Mouse (Mus musculus) embryonic facial prominence, embryonic 11.5 days (tissue): ENCODE measurements around the gene Nrcam. TPM values are rescaled to one million over a fixed set of nuclear protein-coding genes. Genes with fewer than 3 reads are reported as not detected.

Source experiments
- ATAC-seq: fragments of 200-750 bp; cut with Nextera tagmentation; replicated peaks from 2 replicates; pipeline ENCODE4 v1.8.0; 2017; ENCODE audit warnings: low read depth; ENCODE audit not compliant: insufficient number of reproducible peaks, low FRiP score, low TSS enrichment
- DNase-seq: peaks from one replicate; pipeline ENCODE4 v3.0.0-alpha.2; 2015; ENCODE audit warnings: low spot score
- H3K27ac ChIP-seq: fragments of 300-500 bp; sonication (generic); replicated peaks from 2 replicates; pipeline ENCODE4 v1.5.1; 2014; ENCODE audit warnings: mild to moderate bottlenecking, low read depth, low read length, control low read depth
- H3K27me3 ChIP-seq: fragments of 300-500 bp; sonication (generic); 2 replicates; pipeline ENCODE4 v1.6.1; 2014; ENCODE audit warnings: mild to moderate bottlenecking, low read length, moderate library complexity, mixed read lengths; ENCODE audit not compliant: control insufficient read depth, insufficient read depth
- H3K36me3 ChIP-seq: fragments of 300-500 bp; sonication (generic); replicated peaks from 2 replicates; pipeline ENCODE4 v1.6.1; 2014; ENCODE audit warnings: low read depth, mild to moderate bottlenecking, low read length, moderate library complexity, mixed read lengths; ENCODE audit not compliant: control insufficient read depth, insufficient read depth
- H3K4me1 ChIP-seq: fragments of 300-500 bp; sonication (generic); 2 replicates; pipeline ENCODE4 v1.6.1; 2014; ENCODE audit warnings: low read length, mixed read lengths; ENCODE audit not compliant: control insufficient read depth, insufficient read depth
- H3K4me2 ChIP-seq: fragments of 300-500 bp; sonication (generic); 2 replicates; pipeline ENCODE4 v1.6.1; 2014; ENCODE audit warnings: low read depth, mild to moderate bottlenecking, control low read depth, low read length, moderate library complexity
- H3K4me3 ChIP-seq: fragments of 300-500 bp; sonication (generic); 2 replicates; pipeline ENCODE4 v1.5.1; 2014; ENCODE audit warnings: low read depth, low read length, control low read depth
- H3K9ac ChIP-seq: fragments of 300-500 bp; sonication (generic); replicated peaks from 2 replicates; pipeline ENCODE4 v1.6.1; 2014; ENCODE audit warnings: mild to moderate bottlenecking, control low read depth, low read length
- H3K9me3 ChIP-seq: fragments of 300-500 bp; sonication (generic); replicated peaks from 2 replicates; pipeline ENCODE4 v1.6.1; 2016; ENCODE audit warnings: mild to moderate bottlenecking, low read length, inconsistent platforms, mixed read lengths; ENCODE audit not compliant: control insufficient read depth
- WGBS: fragments of 180-500 bp; shearing (Covaris S2); extraction: QIAGEN DNeasy Blood & Tissue Kit; methylation state at CpG from one replicate; pipeline ENCODE4 v1.1.7; 2014; 5-methylcytosine and 5-hydroxymethylcytosine counted together
- polyA plus RNA-seq: library from polyadenylated mRNA; unstranded; fragments of >200 nt; fragmentation: Nextera tagmentation; extraction: Ambion mirVana; gene quantifications from 2 replicates; pipeline ENCODE4 v1.2.1, GENCODE M21; 2014

The Nrcam gene
- polyA plus RNA-seq, 1 experiment from 2014 or later: 22.3 TPM

GRCm38 (mm10) chr12:44375956-44376355 lies 47.3 kb downstream of the Nrcam start:
- no peak overlapping the region for H3K27ac ChIP-seq
- no peak overlapping the region for H3K4me3 ChIP-seq
- no peaks in the 10 kb centered on the region for H3K9me3 ChIP-seq
- no peak overlapping the region for H3K9ac ChIP-seq
- no peaks in the 10 kb centered on the region for H3K27me3 ChIP-seq
- no peak for ATAC-seq
- DNase-seq: no peak
- H3K4me1 ChIP-seq: no peaks in the 10 kb centered on the region
- H3K36me3 ChIP-seq: no peaks in the 10 kb centered on the region
- 86% methylated on average over 6 of the region's 6 CpGs for WGBS
- H3K4me2 ChIP-seq: no peak overlapping the region

- WGBS: 73% methylated on average over 8 of the region's 8 CpGs
Observed at GRCm38 (mm10) chr12:44378431-44379161, 49.9 kb downstream of the Nrcam start.

GRCm38 (mm10) chr12:44380805-44381204 lies 52.1 kb downstream of the Nrcam start:
- Histone ChIP-seq H3K27me3 (no peaks in the 10 kb centered on the region), H3K4me2 (no peak overlapping the region), H3K9ac (no peak overlapping the region), H3K4me1 (no peaks in the 10 kb centered on the region), H3K4me3 (no peak overlapping the region), H3K9me3 (no peaks in the 10 kb centered on the region), H3K36me3 (no peaks in the 10 kb centered on the region), H3K27ac (no peak overlapping the region)
- WGBS: 88% methylated on average over 4 of the region's 4 CpGs
- ATAC-seq (no peak), DNase-seq (no peak)

More at GRCm38 (mm10) chr12:44378431-44379161, 49.9 kb downstream of the Nrcam start:
- Histone ChIP-seq H3K4me1 (no peaks in the 10 kb centered on the region), H3K9ac (no peak overlapping the region), H3K4me3 (no peak overlapping the region), H3K27me3 (no peaks in the 10 kb centered on the region), H3K27ac (no peak overlapping the region), H3K36me3 (no peaks in the 10 kb centered on the region), H3K4me2 (no peak overlapping the region), H3K9me3 (no peaks in the 10 kb centered on the region)
- ATAC-seq (no peak), DNase-seq (no peak)

GRCm38 (mm10) chr12:44386398-44386797 lies 57.7 kb downstream of the Nrcam start:
- Histone ChIP-seq H3K4me3 (no peak overlapping the region), H3K27ac (no peak overlapping the region), H3K9me3 (no peaks in the 10 kb centered on the region), H3K9ac (no peak overlapping the region), H3K4me2 (no peak overlapping the region), H3K27me3 (no peaks in the 10 kb centered on the region), H3K4me1 (no peaks in the 10 kb centered on the region), H3K36me3 (no peaks in the 10 kb centered on the region)
- ATAC-seq (no peak), DNase-seq (no peak)
- 54% methylated on average over 7 of the region's 7 CpGs for WGBS

GRCm38 (mm10) chr12:44388220-44388619 lies 59.5 kb downstream of the Nrcam start:
- H3K4me2 ChIP-seq: no peak overlapping the region
- H3K4me3 ChIP-seq: no peak overlapping the region
- no peaks in the 10 kb centered on the region for H3K9me3 ChIP-seq
- H3K27ac ChIP-seq: no peak overlapping the region
- no peaks in the 10 kb centered on the region for H3K36me3 ChIP-seq
- H3K27me3 ChIP-seq: no peaks in the 10 kb centered on the region
- WGBS: 32% methylated on average over 1 of the region's 1 CpGs
- ATAC-seq: no peak; the same call in 1 of the 2 replicates
- DNase-seq: no peak
- no peak overlapping the region for H3K9ac ChIP-seq
- no peaks in the 10 kb centered on the region for H3K4me1 ChIP-seq

GRCm38 (mm10) chr12:44390391-44391137 lies 61.9 kb downstream of the Nrcam start:
- H3K4me1 ChIP-seq: no peaks in the 10 kb centered on the region
- no peaks in the 10 kb centered on the region for H3K36me3 ChIP-seq
- ATAC-seq: no peak
- DNase-seq: no peak
- no peaks in the 10 kb centered on the region for H3K27me3 ChIP-seq
- no peak overlapping the region for H3K9ac ChIP-seq
- H3K27ac ChIP-seq: no peak overlapping the region
- 77% methylated on average over 5 of the region's 5 CpGs for WGBS
- no peaks in the 10 kb centered on the region for H3K9me3 ChIP-seq
- H3K4me3 ChIP-seq: no peak overlapping the region
- no peak overlapping the region for H3K4me2 ChIP-seq

GRCm38 (mm10) chr12:44394901-44395300 lies 66.2 kb downstream of the Nrcam start:
- no peak overlapping the region for H3K9ac ChIP-seq
- H3K27ac ChIP-seq: no peak overlapping the region
- H3K4me3 ChIP-seq: no peak overlapping the region
- no peaks in the 10 kb centered on the region for H3K4me1 ChIP-seq
- H3K36me3 ChIP-seq: no peaks in the 10 kb centered on the region
- ATAC-seq: no peak
- no peak overlapping the region for H3K4me2 ChIP-seq
- H3K27me3 ChIP-seq: no peaks in the 10 kb centered on the region
- no peaks in the 10 kb centered on the region for H3K9me3 ChIP-seq
- WGBS: 86% methylated on average over 3 of the region's 3 CpGs
- DNase-seq: no peak

GRCm38 (mm10) chr12:44397782-44398181 lies 69.1 kb downstream of the Nrcam start:
- 38% methylated on average over 5 of the region's 5 CpGs for whole genome bisulfite sequencing
- DNase-seq (no peak), ATAC-seq (no peak)
- no peaks in the 10 kb centered on the region for H3K4me1 ChIP-seq
- H3K4me3 ChIP-seq: no peak overlapping the region
- H3K9me3 ChIP-seq: no peaks in the 10 kb centered on the region
- H3K27me3 ChIP-seq: no peaks in the 10 kb centered on the region
- H3K27ac ChIP-seq: no peak overlapping the region
- no peak overlapping the region for H3K9ac ChIP-seq
- H3K36me3 ChIP-seq: no peaks in the 10 kb centered on the region
- no peak overlapping the region for H3K4me2 ChIP-seq
